Mouse (Mus musculus) CD4-positive, CD25-positive, alpha-beta regulatory T cell, adult 4 months (primary cell): Measurements from ENCODE around the gene Stn1. TPM values are rescaled to one million over a fixed set of nuclear protein-coding genes. Genes with fewer than 3 reads are reported as not detected.

Experiments used
- ATAC-seq: one replicate; pipeline ENCODE4 v1.8.0; 2017
- polyA plus RNA-seq, 2 experiments: library from polyadenylated mRNA; unstranded; fragments of 100-300 nt; shearing (Covaris generic); gene quantifications; one replicate each; pipeline ENCODE4 v1.2.1; 2017

The Stn1 gene
- polyA plus RNA-seq, 2 experiments from 2014 or later: 37.8 to 49.1 TPM

DNA sequence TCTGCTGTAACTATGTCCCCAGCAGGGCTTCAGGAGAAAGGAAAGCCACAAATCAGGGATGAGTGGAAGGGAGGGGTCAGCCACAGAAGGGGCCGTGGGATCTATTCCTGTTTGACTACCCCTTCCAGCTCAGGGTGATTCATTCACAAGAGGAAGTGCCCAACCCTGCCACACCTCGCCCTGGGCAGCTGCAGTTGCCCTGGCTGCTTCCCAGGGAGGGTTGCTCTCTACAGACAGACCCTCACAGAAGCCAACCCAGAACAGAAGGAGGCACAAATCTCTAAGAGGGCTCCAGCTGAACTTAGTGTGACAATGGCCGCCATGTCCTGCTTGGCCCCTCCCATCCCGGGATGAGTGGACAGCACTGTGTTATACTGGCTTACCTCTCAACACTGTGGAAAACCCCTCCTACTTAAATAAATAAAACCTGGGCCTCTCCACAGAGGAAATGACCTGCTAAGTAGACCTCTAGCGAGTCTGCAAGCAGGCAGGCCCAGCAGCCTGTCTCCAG lies 28.5 kb downstream of the Stn1 start:
- no peak for ATAC-seq

DNA sequence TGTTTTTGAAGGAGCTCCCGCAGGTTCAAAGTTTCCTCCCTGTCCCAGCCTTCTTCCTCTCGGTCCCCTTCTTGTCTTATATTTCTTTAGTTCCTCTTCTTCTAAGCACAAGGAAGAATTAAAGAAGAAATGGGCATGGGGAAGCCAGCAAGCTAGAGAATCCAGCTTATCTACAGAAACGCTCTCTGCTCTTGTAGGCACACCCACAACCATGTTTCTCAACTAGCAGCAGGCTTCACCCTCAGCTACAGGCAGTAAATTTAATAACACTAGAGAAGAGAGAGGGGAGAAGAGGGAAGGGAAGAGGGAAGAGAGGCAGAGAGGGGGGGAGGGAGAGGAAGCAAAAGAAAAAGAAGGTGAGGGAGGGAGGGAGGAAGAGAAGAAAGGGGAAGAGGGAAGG lies 29.1 kb downstream of the Stn1 start:
- ATAC-seq: no peak

DNA sequence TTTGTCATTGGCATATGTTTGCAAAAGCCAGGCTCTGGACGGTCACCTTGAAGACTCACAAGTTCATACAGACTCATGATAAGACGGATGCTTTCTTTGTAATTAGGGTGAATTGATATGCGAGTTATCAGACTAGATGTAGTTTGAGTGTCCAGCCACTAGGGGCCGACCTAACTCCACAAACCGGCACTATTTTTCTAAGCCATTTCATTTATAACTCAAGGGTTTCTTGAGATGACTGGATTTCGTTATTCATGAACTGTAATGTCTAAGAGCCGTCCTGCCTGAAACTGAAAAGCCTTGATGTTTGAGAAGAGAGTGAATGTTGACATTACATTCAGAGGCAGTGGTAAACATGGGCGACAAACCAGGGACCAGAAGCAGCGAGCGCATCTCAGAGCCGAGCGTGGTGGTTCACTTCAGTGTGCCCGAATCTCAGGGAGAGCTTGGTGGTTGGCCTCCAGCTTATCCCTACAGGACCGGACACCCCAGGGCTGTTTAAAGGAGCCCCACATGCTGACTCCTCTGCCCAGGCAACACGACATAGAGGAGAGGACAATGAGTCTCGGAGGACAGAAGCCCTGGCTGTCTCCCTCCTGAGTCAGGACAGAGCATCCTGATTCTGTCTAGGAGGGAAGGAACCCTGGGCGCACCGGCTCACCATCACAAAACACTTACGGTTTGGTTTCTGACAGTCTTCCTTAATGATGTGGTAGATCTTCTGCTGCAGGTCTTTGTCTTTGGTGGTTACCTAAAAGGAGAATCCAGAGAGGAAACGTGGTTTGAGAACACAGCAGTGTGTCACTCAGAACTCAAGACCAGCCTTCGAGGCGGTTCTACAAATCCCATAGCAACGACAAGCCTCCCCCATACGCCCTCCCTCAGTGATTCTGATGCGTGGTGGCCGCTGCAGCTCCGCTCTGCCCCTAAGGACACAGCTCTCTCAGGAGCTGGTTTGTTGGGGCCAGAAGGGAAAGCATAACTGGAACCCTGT lies 29.9 kb downstream of the Stn1 start:
- ATAC-seq: peak; percentile 53

DNA sequence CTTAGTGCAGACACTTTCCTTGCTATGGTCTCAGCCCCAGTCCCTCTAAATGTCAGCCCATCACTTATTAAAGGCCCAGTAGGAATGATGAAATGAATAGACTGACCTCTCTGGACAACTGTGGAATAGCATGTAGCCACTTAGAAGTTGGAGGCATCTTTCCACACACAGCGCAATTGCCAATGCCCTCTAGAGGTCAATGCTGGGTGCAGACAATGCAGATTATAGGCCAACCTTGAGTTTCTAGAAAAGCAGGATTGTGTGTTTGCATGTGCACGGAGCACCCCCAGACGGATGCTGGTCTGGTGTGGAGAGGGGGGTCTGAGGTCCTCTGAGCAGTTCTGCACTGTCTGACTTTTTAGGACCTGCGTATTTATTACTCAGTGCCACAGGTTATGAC lies 33.7 kb downstream of the Stn1 start:
- no peak for ATAC-seq

DNA sequence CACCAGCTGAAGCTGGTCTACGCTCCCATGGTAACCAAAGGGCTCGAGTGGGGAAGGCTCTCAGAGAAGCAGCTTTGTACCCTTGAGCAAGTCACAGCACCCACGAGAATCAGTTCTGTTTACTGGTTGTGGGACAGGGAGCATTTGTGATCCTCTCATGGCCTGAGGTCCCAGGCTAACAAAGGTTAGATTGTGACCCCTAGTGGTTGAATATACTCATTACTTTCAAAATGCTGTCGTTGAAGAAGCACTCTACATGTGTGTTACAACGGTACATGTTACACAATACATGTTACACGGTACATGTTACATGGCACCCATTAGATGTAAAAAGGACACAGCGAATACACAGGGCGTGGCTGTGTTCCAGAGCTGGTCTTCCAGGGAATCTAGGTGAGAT lies 34.7 kb downstream of the Stn1 start:
- ATAC-seq: peak; percentile 33

DNA sequence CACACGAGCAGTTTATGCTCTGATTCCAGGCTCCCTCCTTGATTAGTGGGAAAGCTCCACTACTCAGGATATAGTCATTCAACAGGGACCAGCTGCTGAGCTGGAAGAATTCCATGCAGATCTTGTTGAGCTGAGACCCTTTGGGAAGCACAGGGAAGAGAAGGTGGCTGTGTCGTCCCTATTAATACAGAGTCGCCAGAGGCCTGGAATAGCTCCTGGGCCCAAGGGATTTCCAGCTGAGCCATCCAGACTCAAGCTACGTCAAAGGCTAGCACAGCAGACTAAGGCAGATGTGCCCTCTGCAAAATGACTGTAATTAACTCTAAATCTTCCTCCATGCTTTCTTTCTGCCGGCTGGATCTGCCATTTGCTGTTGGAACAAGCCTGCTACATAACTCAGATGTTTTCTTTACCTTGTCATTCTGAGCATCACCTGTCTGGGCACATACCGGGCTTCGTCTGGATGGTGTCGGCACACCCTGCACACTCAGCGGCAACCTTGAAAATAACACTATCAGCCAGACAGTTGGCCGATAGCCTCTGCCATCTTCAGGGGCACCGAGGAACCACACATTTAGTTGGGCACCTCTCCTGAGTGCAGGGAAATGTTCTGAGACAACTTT lies 36.8 kb downstream of the Stn1 start:
- ATAC-seq: no peak

DNA sequence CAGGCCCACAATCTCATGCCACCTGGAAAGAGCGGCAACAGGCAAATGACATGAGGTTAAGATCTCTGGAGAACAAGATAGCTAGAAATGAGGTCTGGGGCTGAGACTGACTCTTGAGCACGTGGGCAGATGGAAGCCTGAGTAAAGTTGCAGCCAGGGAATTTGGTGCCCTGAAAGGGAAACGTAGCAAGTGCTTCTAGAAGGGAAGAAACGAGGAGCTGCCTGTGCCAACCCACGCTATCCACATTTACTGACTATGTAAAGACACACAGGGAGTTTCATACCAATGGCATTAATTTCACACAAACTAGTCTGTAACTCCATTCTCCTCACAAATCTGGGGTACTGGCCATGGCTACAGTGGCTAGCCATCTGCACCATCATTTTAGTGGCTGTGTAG lies 37.5 kb downstream of the Stn1 start:
- no peak for ATAC-seq

DNA sequence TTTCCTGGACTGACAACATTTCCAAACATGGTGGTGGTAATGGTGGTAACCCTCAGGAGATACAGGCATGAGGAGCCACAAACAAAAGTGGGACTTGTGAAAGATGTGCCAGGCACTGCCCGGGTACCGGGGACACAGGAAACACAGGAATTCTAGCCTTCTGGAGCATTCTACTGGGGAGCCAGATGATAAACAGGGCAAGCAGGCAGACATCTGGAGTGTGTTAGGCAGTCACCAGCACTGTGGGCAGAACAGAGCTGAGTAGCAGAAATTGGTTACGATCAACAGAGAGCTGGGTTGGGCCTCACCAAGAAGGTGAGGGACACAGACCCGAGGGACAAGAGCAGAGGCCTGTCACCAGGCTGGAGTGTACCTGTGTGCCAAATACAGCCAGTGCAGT lies 38.4 kb downstream of the Stn1 start:
- ATAC-seq: no peak

DNA sequence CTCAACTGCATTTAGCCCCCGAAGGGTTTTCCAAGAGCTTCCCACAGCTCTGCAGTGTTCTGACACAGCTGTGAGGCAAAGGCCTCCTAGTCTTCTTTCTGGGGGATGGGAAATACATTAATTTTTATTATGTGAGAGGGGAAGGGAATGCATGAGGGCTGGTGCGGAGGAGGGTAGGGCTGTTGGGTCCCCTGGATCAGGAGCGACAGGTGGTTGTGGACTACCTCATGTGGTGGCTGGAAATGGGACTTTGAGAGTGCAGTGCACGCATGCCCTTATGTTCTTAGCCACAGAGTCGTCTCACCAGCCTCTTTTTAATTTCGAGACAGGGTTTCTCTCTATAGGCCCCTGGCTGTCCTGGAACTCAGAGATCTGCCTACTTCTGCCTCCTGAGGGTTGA lies 39.6 kb downstream of the Stn1 start:
- ATAC-seq: no peak

DNA sequence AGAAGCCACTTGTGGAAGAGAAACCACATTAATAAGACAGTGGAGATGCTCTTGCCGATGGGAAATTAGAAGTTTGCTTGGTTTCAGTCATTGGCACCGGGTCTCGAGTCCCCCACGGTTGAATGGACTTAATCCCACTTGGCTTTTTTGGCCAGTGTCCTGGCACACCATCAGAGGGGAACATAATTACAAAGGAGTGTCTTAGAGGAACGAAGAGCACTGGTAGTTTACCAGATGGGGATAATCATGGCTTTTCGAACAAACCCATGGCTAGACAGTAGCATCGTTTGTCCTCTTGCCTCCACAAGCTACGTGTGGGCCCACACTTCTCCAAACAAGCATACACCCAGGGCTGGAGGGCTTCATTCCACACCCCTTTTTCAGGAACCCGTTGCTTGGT lies 40.0 kb downstream of the Stn1 start:
- ATAC-seq: no peak

DNA sequence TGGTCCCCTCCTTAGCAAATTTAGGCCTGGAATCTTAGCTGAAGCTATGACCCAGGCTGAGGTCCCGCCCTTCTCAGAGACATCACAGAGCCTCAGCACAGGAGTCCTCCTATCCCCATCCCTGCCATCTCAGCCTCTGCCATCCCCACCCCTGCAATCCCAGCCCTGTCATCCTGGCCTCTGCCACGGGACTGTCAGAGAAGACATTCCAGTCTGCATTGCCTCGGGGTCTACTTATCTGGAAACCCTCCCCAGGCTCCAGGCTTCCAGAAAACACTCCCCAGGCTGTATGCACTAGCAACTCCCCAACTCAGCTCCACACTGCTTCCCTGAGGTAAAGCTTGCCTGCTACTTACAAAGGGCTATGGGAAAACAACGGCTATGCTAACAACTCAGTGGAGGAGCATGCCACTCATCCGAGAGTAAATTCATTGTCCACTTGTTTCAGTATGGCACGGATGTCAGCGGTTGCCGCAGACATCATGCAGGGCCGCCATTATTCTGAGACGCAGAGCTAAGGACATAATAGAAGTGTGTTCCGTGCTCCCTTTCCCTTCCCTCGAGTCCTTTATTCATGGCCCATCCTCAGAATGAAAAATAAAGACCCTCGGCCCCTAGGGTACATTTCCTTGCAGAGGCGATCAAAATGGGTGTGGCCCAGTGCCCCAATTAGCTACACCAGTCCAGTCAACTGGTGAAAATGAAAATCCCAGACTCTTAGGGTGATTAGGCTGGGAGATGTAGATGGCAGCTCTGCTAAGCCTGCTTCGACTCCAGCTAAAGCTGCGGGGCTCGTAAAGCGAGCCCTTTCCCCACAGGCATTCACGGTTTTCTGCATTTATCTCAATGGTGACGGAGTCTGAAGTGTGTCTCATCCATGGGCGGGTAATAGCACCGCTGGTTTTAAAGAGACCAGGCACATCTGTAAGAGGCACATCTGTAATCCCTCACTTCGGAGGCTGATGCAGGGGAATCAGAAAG lies 44.0 kb downstream of the Stn1 start:
- ATAC-seq: no peak

DNA sequence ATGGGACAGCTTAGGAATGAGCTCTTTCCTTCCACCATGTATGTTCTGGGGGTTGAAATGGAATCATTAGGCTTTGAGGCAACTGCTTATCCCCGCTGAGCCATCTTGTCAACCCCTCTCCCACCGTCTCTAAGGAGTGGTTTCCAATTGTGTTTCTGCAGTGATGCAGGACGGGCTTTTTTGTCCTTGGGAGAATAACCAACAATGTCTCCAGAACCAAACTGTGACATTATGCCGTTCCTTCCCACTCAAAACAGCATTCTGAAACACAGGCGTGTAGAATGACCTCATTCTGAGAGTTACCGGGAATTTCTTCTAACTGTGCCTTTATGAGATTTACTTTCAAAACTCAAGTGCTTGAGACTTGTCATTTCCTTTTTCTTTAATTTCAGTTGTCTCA lies 44.9 kb downstream of the Stn1 start:
- ATAC-seq: no peak

DNA sequence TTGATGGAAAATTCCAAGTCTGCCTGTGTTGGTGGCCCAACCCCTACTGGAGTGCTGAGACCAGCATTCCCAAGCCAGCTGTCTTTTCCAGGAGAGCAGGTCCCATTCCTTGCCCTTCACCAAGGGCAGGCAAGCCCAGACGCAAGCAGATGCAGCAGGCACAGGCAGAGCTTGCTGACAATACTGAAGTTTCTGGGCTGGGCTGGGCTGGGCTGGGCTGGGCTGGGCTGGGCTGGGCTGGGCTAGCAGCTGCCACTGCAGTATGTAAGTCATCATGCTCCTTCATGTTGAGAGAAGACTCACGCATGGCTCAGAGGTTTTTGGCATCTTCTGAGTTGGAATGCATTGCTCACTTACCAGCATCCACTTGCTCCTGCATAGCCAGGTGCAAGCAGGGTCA lies 45.5 kb downstream of the Stn1 start:
- ATAC-seq: no peak

DNA sequence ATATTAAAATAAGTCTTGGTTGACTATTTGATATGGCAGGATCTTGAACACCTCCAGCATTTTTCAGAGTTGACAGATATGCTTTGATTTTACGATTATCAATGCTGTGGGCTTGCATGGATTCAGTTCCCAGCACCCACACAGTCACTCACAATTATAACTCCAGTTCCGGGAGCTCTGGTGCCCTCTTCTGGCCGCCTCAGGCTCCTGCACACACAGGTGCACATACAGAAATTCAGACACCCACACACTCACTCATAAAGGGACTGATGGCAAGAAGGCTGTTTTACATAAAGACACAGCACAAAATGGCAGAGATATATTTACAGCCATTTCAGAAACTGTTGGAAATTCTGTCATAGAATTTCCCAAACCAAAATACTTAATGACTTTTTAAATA lies 48.1 kb downstream of the Stn1 start:
- ATAC-seq: no peak

DNA sequence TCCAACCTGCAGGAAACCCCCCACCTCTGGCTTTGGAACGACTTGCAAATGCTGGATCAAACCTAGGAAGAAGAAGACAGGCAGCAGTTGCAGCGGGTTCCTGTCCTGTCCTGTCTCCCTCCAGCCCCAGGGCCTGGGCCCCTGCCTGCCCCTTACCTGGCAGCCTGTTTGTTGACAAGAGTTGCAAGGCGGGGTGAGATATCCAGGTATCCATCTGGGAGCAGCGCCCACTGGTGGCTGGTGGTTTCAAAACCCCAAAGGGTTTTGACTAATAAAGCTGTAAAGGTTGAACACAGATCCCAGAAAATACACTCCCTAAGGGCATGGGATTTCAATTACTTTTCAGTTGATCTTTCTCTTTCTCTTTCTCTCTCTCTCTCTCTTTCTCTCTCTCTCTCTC lies 49.1 kb downstream of the Stn1 start:
- ATAC-seq: no peak

DNA sequence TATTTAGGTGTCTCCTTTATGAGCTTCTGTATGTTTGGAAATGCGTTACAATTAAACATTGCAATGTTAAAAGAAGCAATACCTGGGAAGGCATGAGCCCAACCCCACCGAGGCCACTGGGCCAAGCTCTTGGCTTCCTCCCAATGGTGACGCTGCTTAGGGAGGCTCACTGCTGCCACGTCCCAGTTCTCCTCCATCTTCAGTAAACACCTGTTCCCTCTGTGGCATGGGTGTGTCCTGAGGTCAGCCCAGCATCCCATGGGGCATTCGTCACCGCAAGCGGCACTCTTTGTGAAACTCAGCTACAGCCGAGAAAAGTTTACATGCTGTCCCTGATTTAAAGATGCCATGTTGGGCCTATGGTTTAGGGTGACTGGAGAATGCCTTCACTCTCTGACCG lies 49.7 kb downstream of the Stn1 start:
- no peak for ATAC-seq

DNA sequence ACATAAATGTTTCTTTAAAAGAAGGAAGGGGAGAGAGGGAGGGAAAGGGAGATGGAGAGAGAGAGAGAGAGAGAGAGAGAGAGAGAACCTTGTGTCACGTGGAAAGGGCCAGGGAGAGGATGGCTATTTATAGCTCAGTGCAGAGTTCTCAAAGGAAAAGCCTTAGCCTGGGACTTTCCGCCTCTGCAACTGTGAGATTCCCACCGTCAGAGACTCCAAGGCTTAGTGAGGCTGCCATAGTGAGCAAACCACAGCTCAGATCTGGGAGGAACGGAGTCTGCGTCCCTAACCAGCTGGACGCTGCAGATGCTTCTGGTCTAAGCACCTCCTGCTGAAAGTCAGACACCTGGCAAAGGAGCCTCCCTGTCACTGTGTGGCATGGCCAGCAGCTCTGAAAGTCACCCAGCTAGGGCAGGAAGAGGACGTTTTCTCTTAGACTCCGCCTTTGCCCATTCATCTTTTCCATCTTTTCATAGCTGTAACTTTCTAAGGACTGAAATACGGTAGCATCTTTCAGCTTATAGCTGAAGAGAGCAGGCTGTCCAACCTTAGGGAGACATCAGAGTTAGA lies 51.2 kb downstream of the Stn1 start:
- no peak for ATAC-seq

DNA sequence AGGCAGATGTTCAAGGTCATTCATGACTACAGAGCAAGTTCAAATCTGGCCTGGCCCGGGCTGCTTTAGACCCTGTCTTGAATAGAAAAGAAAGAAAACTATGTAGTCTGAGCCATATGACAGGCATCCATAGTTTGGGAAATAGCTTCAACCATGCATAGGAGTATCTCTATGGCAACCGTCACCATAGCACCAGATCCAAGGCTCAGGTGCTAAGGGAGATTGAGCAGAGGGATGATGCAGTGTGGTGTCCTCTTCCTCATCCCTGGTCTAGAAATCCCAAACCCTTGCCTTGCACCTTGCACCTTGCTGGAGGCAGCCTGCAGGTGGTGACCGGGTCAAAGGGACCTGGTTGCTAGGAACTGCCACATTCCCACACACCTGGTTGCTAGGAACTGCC lies 53.2 kb downstream of the Stn1 start:
- ATAC-seq: no peak

DNA sequence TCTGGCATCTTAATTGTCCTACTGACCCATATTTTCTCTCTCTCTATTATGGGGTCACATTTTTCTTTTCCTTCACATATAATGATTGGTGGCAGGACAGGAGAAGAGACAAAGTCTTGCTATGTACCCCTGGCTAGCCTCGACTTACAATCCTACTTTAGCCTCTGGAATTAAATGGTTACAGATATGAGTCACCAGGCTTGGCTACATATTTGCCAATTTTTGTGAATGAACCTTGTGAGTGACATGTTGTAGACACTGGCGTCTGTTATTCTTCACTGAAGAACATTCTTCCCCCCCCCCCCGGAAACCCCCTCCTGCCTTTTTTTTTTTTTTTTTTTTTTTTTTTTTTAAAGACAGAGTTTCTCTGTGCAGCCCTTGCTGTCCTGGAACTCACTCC lies 54.0 kb downstream of the Stn1 start:
- ATAC-seq: no peak

DNA sequence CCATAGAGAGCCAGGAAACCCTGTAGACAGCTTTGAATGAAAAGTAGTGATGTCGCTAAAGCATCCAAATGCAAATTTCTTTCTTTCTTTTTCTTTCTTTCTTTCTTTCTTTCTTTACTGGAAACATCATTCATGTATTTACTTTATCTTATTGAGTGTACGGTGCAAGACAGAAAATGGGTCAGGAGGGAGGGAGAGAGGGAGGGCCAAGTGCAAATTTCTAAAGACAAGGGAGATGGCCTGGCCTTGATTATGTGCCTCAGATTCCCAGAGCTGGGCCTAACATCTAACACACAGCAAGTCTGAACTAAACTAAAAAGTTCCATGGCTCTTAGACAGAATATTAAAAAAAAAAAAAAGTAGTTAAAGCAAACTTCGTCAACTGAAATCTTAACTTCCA lies 63.9 kb downstream of the Stn1 start:
- ATAC-seq: no peak

DNA sequence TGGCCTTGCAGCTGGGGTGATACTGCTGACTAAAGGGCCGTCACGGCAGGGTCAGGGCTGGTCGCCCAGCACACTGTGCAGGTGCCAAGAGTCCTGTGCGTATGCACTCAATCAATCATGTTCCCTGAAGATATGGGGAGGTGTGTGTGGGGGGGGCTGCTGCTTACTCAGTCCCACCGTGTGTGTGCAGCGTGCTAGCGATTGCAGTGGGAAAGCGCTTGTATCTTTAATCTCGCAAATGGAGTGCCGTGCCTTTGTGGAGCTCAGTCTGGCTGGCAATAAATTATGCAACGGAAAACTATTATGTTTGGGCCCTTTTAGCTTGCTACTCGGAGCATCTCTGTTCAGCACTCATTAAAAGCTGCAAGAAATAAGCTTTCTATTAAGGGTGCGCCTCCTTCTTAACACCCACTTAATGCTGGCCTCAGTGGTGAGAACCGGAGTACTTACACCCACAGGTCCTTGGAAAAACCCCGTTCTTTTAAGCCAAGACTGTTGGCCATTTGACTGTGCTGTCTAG lies 64.4 kb downstream of the Stn1 start:
- no peak for ATAC-seq

DNA sequence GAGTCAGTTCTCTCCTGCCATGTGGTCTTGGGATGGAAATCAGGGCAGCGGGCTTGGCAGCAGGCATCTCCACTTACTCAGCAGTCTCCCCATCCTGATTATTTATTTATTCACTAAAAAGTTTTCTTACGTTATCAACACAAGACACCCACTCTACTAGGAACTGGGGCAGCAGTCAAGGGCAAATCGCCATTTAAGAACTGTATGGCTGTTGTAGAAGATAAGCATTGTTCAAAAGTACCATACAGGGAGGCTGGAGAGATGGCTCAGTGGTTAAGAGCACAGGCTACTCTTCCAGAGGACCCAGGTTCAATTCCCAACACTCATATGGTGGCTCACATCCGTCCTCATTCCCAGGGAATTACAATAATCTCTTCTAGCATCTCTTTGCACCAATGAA lies 65.5 kb downstream of the Stn1 start:
- no peak for ATAC-seq
